Comparison of ENCODE assay signal across 14 mouse cellular contexts in the genomic region with DNA sequence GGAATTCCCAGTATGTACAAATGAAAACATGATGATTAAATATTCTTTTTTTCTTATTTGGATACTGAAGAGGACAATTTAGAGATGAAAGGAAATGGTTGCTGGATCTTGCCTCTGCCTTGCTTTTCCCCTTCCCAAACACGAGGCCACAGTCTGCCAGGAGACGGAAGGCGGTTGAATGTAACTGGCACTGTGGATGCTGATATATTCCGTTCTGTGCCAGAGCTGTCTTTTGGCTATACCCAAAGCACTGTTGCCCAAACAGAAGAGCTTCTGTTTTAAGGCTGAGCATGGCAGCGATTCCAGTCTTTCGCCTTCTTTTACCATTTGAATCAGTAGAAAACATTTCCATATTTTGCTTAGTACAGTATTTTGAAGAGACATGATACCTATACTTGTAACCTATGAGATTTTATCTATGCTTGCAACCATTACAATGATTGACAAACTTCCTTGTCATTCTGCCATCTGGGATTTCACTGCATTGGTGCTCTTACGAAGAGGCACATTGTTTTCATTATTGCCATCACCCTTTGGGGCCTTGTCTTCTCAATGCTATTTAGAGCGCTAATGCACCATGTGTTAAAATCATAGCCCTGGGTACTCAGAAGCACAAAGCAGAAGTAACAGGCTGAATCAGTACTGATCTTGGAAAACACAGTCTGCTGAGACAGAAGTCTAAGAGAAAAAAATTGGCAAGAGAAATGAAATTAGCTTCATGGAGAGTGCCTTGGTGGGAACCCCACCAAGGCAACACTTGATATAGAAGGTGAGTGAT.
DNase-seq lines count a peak whose midpoint lies in the region; ATAC-seq lines count a peak whose summit lies in the region.
"Had no signal": no experiment of that assay in that cellular context is flagged by ENCODE, and none has a peak within 500 bp of the region (broad histone marks: within the 10 kb centered on the region; RNA-seq: fewer than 3 reads in every experiment).

No protein-coding gene starts in this region.

- H3K4me3 ChIP-seq in midbrain, embryonic 14.5 days (replicated peaks; ENCODE audit: low read depth, low read length) = no peak overlapping the region
- no peak overlapping the region for H3K4me3 ChIP-seq in midbrain, embryonic 13.5 days (replicated peaks)
- no peak overlapping the region for H3K4me3 ChIP-seq in forebrain, embryonic 16.5 days (replicated peaks; ENCODE audit: low read length)
- H3K4me3 ChIP-seq: embryonic facial prominence, embryonic 15.5 days; left cerebral cortex, adult 2 months; myocyte had no signal

- H3K9me3 ChIP-seq in midbrain, embryonic 14.5 days (ENCODE audit: control insufficient read depth, low read length) = no peaks in the 10 kb centered on the region
- no peaks in the 10 kb centered on the region for H3K9me3 ChIP-seq in midbrain, embryonic 13.5 days
- H3K9me3 ChIP-seq in forebrain, embryonic 16.5 days (ENCODE audit: control insufficient read depth, low read length) = no peaks in the 10 kb centered on the region
- H3K9me3 ChIP-seq: embryonic facial prominence, embryonic 15.5 days had no signal

- H3K27ac ChIP-seq in midbrain, embryonic 14.5 days (replicated peaks; ENCODE audit: low read depth, low read length) = no peak overlapping the region
- H3K27ac ChIP-seq in midbrain, embryonic 13.5 days = no peak overlapping the region
- peak overlapping the region; percentile 14; the same call in 1 of the 2 replicates for H3K27ac ChIP-seq in forebrain, embryonic 16.5 days (ENCODE audit: low read length)
- H3K27ac ChIP-seq: embryonic facial prominence, embryonic 15.5 days; left cerebral cortex, adult 2 months; stomach, postnatal 0 days had no signal

- peak; percentile 58 to 62 for DNase-seq in cerebellum, postnatal 14 days
- no peak for DNase-seq in cerebellum, adult 8-10 months
- DNase-seq in midbrain, embryonic 14.5 days = peak; percentile 4
- peak; percentile 18 to 45 for DNase-seq in layer of hippocampus, postnatal 10 days (ENCODE audit: low spot score in 2 of 2)
- DNase-seq in kidney, postnatal 25 days = no peak
- DNase-seq in kidney, postnatal 4 days = no peak
- DNase-seq: lung, adult 2 months had no signal

- no peaks in the 10 kb centered on the region for H3K27me3 ChIP-seq in midbrain, embryonic 14.5 days (ENCODE audit: control insufficient read depth, insufficient read depth, low read length)
- no peaks in the 10 kb centered on the region for H3K27me3 ChIP-seq in midbrain, embryonic 13.5 days
- no peaks in the 10 kb centered on the region for H3K27me3 ChIP-seq in forebrain, embryonic 16.5 days (replicated peaks; ENCODE audit: control insufficient read depth, insufficient read depth, low read length)
- H3K27me3 ChIP-seq: embryonic facial prominence, embryonic 15.5 days had no signal

- no peak overlapping the region for H3K9ac ChIP-seq in midbrain, embryonic 14.5 days (replicated peaks; ENCODE audit: low read length)
- H3K9ac ChIP-seq in midbrain, embryonic 13.5 days (replicated peaks) = no peak overlapping the region
- H3K9ac ChIP-seq in forebrain, embryonic 16.5 days (replicated peaks; ENCODE audit: low read depth, low read length) = no peak overlapping the region
- H3K9ac ChIP-seq: embryonic facial prominence, embryonic 15.5 days had no signal

- H3K36me3 ChIP-seq in midbrain, embryonic 14.5 days (ENCODE audit: control insufficient read depth, insufficient read depth, low read length) = no peaks in the 10 kb centered on the region
- no peaks in the 10 kb centered on the region for H3K36me3 ChIP-seq in midbrain, embryonic 13.5 days
- no peaks in the 10 kb centered on the region for H3K36me3 ChIP-seq in forebrain, embryonic 16.5 days (ENCODE audit: control insufficient read depth, insufficient read depth)
- H3K36me3 ChIP-seq: embryonic facial prominence, embryonic 15.5 days had no signal

- WGBS in midbrain, embryonic 14.5 days = 86% methylated on average over 8 of the region's 8 CpGs
- 84% methylated on average over 8 of the region's 8 CpGs for WGBS in midbrain, embryonic 13.5 days
- 40% methylated on average over 8 of the region's 8 CpGs for WGBS in forebrain, embryonic 16.5 days

- H3K4me1 ChIP-seq in midbrain, embryonic 14.5 days (ENCODE audit: control insufficient read depth, insufficient read depth, low read length) = no peaks in the 10 kb centered on the region
- no peaks in the 10 kb centered on the region for H3K4me1 ChIP-seq in midbrain, embryonic 13.5 days (replicated peaks)
- no peaks in the 10 kb centered on the region; the same call in 1 of the 2 replicates for H3K4me1 ChIP-seq in forebrain, embryonic 16.5 days (replicated peaks; ENCODE audit: control insufficient read depth, insufficient read depth, low read length)
- H3K4me1 ChIP-seq: embryonic facial prominence, embryonic 15.5 days had no signal

- ATAC-seq in midbrain, embryonic 14.5 days (ENCODE audit: low FRiP score, low TSS enrichment) = no peak
- no peak for ATAC-seq in midbrain, embryonic 13.5 days
- ATAC-seq in forebrain, embryonic 16.5 days = peak; percentile 99
- ATAC-seq: inflammation-experienced regulatory T-cells, adult 6 months had no signal

- H3K4me2 ChIP-seq in midbrain, embryonic 14.5 days (ENCODE audit: low read length) = no peak overlapping the region
- H3K4me2 ChIP-seq in midbrain, embryonic 13.5 days (replicated peaks) = no peak overlapping the region
- H3K4me2 ChIP-seq in forebrain, embryonic 16.5 days (ENCODE audit: low read length) = no peak overlapping the region
- H3K4me2 ChIP-seq: embryonic facial prominence, embryonic 15.5 days had no signal

Comparison
In these comparisons a context has a peak if more than half of its experiments do, and no peak if none do; other contexts are left out.
1. DNase-seq: peak in cerebellum, postnatal 14 days (2 of 2), midbrain, embryonic 14.5 days (single experiment) and layer of hippocampus, postnatal 10 days (2 of 2); none in cerebellum, adult 8-10 months (single experiment), kidney, postnatal 25 days (0 of 2) and kidney, postnatal 4 days (0 of 2).